Mouse (Mus musculus): ENCODE measurements at regions not wholly inside any gene's neighbourhood (a gene's known extent, or its start where the extent isn't known, plus 50 kb on each side); places are given as distances from the start of the nearest gene placed in this dataset.

DNA sequence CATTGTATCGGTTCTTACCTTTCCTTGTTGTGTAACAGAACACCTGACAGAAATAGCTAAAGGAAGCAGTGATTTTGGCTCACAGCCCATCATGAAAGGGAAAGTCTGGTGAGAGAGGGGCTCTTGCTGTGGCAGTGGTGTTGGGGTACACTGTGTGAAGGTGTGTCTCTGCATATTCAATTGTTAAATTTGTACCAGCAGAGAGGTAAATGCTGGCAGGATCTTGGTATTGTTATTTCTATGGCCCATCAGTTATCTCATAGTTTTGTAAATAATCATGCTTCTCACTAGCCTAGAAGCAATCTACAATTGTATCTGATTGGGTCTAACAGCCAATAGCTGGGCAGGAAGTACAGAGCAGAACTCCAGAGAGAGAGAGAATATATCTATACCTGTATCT, 95.7 kb downstream of the Mfap3l start:
- H3K9ac ChIP-seq (ENCODE audit: low read depth, low read length) = no peak overlapping the region

DNA sequence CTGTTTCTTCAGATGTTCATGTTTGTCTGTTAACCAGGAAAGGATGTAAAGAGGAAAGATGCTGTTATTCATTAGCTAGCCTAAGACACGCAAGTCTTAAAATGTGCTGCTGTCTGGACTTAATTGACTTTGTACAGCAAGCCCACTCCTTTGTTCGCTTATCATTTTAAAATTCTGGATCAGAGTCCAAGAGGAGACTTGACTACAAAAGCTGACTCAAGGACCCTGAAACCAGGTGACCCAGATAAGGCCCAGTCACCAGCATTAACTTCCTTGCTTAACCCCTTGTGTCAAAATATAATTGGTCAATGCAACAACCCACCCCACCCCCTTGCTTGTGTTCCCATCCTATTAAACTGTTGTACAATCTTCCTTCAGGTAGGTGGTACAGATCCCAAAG, 99.9 kb downstream of the Mfap3l start:
- no peaks in the 10 kb centered on the region for H3K36me3 ChIP-seq (ENCODE audit: control insufficient read depth, insufficient read depth, low read length)
- no peaks in the 10 kb centered on the region for H3K27me3 ChIP-seq (replicated peaks; ENCODE audit: control insufficient read depth, insufficient read depth, low read length)
- no peaks in the 10 kb centered on the region for H3K9me3 ChIP-seq (ENCODE audit: control insufficient read depth, low read length)
- no peak overlapping the region for H3K27ac ChIP-seq (ENCODE audit: low read length)
- H3K4me3 ChIP-seq (ENCODE audit: low read length) = no peak overlapping the region
- 69% methylated on average over 2 of the region's 2 CpGs for WGBS
- no peak overlapping the region for H3K9ac ChIP-seq (ENCODE audit: low read depth, low read length)
- H3K4me2 ChIP-seq (ENCODE audit: low read depth, low read length) = no peak overlapping the region
- H3K4me1 ChIP-seq (ENCODE audit: control insufficient read depth, insufficient read depth, low read length) = no peaks in the 10 kb centered on the region
- ATAC-seq = peak; percentile 88

More for the DNA sequence above, 95.7 kb downstream of the Mfap3l start:
- Histone ChIP-seq H3K4me3 (ENCODE audit: low read length) (no peak overlapping the region), H3K4me2 (ENCODE audit: low read depth, low read length) (no peak overlapping the region), H3K27me3 (replicated peaks; ENCODE audit: control insufficient read depth, insufficient read depth, low read length) (no peaks in the 10 kb centered on the region), H3K9me3 (ENCODE audit: control insufficient read depth, low read length) (no peaks in the 10 kb centered on the region), H3K4me1 (ENCODE audit: control insufficient read depth, insufficient read depth, low read length) (no peaks in the 10 kb centered on the region), H3K27ac (ENCODE audit: low read length) (no peak overlapping the region), H3K36me3 (ENCODE audit: control insufficient read depth, insufficient read depth, low read length) (no peaks in the 10 kb centered on the region)
- 85% methylated on average over 1 of the region's 1 CpGs for WGBS
- no peak for ATAC-seq

DNA sequence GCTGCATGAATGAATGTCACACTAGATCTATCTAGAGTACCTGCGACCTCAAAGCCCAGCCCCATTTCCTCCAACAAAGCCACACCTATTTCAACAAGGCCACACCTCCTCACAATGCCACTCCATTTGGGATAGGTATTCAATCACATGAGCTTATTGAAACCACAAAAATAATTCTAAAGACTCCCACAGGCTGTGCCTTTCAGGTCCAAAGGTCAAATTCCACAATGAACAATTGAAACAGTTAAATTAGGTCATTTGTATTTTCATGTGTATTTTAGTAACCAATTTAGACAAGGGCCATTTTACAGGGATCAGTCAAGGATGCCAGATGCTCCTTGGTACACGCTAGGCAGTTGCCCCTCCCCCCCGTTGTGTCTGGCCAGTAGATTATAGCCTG, 103.3 kb downstream of the Mfap3l start:
- H3K4me2 ChIP-seq (ENCODE audit: low read depth, low read length) = no peak overlapping the region
- H3K27me3 ChIP-seq (replicated peaks; ENCODE audit: control insufficient read depth, insufficient read depth, low read length) = no peaks in the 10 kb centered on the region
- ATAC-seq = peak; percentile 44; the same call in 1 of the 2 replicates
- 70% methylated on average over 3 of the region's 3 CpGs for WGBS
- H3K4me1 ChIP-seq (ENCODE audit: control insufficient read depth, insufficient read depth, low read length) = no peaks in the 10 kb centered on the region
- no peak overlapping the region for H3K27ac ChIP-seq (ENCODE audit: low read length)
- no peaks in the 10 kb centered on the region for H3K36me3 ChIP-seq (ENCODE audit: control insufficient read depth, insufficient read depth, low read length)
- no peaks in the 10 kb centered on the region for H3K9me3 ChIP-seq (ENCODE audit: control insufficient read depth, low read length)
- no peak overlapping the region for H3K4me3 ChIP-seq (ENCODE audit: low read length)
- no peak overlapping the region for H3K9ac ChIP-seq (ENCODE audit: low read depth, low read length)

DNA sequence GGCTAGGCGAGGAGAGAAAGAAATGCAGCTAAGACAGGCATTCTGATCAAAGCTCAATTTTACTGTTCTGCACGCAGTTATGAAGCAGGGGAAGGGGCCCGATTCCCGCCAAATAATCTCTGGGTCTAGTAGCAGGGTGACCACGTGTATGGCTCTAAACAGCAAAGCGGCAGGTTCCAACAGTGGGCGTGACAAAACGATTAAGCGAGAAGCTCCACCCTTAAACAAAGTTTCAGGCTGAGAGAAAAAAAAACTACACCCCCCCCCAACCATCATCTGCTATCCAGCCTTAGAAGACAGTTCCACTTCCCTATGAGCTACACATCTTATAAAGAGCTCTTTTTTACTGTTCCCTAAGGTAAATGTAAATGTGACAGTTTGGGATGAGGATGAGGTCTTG, 103.8 kb downstream of the Mfap3l start:
- WGBS = 92% methylated on average over 9 of the region's 9 CpGs
- Histone ChIP-seq H3K4me2 (ENCODE audit: low read depth, low read length) (no peak overlapping the region), H3K27me3 (replicated peaks; ENCODE audit: control insufficient read depth, insufficient read depth, low read length) (no peaks in the 10 kb centered on the region), H3K4me3 (ENCODE audit: low read length) (no peak overlapping the region), H3K36me3 (ENCODE audit: control insufficient read depth, insufficient read depth, low read length) (no peaks in the 10 kb centered on the region), H3K27ac (ENCODE audit: low read length) (no peak overlapping the region), H3K9ac (ENCODE audit: low read depth, low read length) (no peak overlapping the region), H3K9me3 (ENCODE audit: control insufficient read depth, low read length) (no peaks in the 10 kb centered on the region), H3K4me1 (ENCODE audit: control insufficient read depth, insufficient read depth, low read length) (no peaks in the 10 kb centered on the region)
- no peak for ATAC-seq

DNA sequence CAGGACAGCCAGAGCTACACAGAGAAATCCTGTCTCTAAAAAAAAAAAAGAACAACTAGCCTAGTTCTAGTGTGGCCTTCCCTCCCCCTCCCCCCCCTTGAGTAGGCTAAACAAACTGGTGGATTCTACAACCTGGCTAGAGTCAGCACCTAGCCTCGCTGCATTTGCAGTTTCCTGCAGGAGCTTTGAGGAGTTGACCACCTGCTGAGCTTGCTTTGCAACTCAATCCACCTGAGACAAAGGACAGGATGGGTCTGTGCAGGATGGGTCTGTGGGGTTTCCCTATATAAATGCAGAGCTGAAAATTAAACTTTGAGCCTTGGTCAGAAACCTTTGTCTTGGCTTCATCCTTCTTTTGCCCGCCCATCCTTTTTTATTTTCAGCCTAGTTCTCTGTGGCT, 104.3 kb downstream of the Mfap3l start:
- no peak overlapping the region for H3K9ac ChIP-seq (ENCODE audit: low read depth, low read length)
- WGBS = 63% methylated on average over 2 of the region's 2 CpGs
- H3K27ac ChIP-seq (ENCODE audit: low read length) = no peak overlapping the region
- H3K4me2 ChIP-seq (ENCODE audit: low read depth, low read length) = no peak overlapping the region
- H3K27me3 ChIP-seq (replicated peaks; ENCODE audit: control insufficient read depth, insufficient read depth, low read length) = no peaks in the 10 kb centered on the region
- no peaks in the 10 kb centered on the region for H3K4me1 ChIP-seq (ENCODE audit: control insufficient read depth, insufficient read depth, low read length)
- no peak for ATAC-seq
- no peaks in the 10 kb centered on the region for H3K36me3 ChIP-seq (ENCODE audit: control insufficient read depth, insufficient read depth, low read length)
- H3K9me3 ChIP-seq (ENCODE audit: control insufficient read depth, low read length) = no peaks in the 10 kb centered on the region
- H3K4me3 ChIP-seq (ENCODE audit: low read length) = no peak overlapping the region

DNA sequence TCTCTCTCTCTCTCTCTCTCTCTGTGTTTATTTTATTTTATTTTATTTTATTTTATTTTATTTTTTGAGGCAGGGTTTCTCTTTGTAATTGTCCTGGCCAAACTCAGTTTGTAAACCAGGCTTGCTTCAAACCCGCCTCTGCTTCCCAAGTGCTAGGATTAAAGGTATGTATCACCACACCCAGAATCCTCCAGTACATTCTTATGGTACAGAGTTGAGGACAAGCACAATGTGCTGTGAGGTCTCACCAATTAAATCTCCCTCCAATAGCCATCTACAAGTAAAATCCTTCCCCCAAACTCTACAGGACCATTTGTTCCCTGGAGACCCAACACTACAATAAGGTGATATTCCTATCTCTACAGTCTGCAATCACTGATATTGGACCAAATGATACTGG, 105.0 kb downstream of the Mfap3l start:
- Histone ChIP-seq H3K9ac (ENCODE audit: low read depth, low read length) (no peak overlapping the region), H3K9me3 (ENCODE audit: control insufficient read depth, low read length) (no peaks in the 10 kb centered on the region), H3K4me3 (ENCODE audit: low read length) (no peak overlapping the region), H3K27me3 (replicated peaks; ENCODE audit: control insufficient read depth, insufficient read depth, low read length) (no peaks in the 10 kb centered on the region), H3K4me1 (ENCODE audit: control insufficient read depth, insufficient read depth, low read length) (no peaks in the 10 kb centered on the region), H3K27ac (ENCODE audit: low read length) (no peak overlapping the region), H3K4me2 (ENCODE audit: low read depth, low read length) (no peak overlapping the region), H3K36me3 (ENCODE audit: control insufficient read depth, insufficient read depth, low read length) (no peaks in the 10 kb centered on the region)
- WGBS = 83% methylated on average over 1 of the region's 1 CpGs
- ATAC-seq = no peak

DNA sequence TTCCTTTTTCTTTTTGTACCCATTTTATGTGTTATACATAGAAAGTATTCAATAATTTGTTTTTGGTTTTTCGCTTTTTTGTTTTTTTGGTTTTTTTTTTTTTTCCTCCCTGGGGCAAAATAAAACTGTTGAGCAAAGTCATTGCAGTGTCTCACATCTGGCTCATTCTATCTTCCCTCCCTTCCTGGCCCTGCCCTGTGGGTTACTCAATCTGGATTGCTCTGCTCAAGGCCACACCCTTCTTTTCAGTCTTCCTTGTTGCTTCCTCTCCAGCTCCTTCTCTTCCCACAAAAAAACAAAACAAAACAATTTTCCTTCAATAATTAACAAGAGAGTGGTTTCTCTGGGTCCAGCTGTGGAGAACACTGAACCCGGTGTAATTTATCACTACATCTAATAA, 113.2 kb downstream of the Mfap3l start:
- Histone ChIP-seq H3K4me2 (ENCODE audit: low read depth, low read length) (no peak overlapping the region), H3K27me3 (replicated peaks; ENCODE audit: control insufficient read depth, insufficient read depth, low read length) (no peaks in the 10 kb centered on the region), H3K9me3 (ENCODE audit: control insufficient read depth, low read length) (no peaks in the 10 kb centered on the region), H3K4me3 (ENCODE audit: low read length) (no peak overlapping the region), H3K9ac (ENCODE audit: low read depth, low read length) (no peak overlapping the region), H3K4me1 (ENCODE audit: control insufficient read depth, insufficient read depth, low read length) (no peaks in the 10 kb centered on the region), H3K27ac (ENCODE audit: low read length) (no peak overlapping the region), H3K36me3 (ENCODE audit: control insufficient read depth, insufficient read depth, low read length) (no peaks in the 10 kb centered on the region)
- WGBS = 86% methylated on average over 2 of the region's 2 CpGs
- no peak for ATAC-seq

DNA sequence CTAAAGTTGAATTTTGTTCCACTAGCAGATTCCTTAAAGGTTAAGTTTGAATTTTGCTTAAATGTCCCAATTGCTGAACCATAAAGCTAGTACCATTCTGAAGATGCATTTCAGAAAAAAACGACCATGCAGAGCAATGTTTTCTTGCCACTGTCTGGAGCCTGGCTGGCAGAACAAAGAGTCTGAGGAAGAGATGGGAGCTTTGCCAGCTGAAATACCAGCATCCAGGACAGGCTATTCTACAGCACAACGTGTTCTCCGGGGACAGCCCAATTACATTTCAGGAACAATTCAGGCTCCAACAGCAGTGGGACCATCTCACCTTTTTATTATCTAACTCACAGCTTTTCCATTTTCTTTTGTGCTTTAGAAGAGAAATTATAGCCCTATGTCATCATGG, 113.9 kb downstream of the Mfap3l start:
- 74% methylated on average over 3 of the region's 3 CpGs for WGBS

DNA sequence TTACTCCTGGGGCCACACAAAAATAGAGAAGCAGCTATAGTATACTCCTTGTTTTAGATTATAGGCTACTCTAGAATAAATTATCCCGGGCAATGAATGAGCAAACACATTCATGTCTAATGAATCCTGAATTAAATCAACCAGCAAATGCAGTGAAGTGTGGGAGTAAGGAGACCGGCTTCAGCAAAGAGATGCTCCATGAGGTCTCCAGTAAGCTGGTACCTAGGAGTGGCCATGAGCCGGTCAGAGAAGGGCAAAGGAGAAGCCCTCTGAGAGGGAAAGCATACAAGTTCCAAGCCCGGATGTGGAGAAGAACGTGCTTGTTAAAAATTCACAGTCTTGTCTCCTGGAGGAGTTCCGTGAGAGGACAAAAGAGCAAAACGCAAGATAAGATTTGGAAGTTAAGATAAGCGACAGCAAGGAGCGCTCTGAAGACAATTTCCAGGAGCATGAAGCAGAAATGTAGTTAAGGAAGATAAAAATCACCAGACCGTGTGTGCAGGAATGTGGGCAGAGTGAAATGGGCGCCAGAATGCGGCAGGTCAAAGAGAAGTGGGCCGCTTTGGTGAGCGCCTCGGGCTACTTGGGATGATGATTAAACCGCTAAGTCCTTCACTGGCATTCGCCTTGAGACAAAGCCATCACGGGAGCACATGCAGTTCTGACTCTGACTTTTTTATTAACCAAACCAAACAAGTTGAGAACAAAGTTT, 123.2 kb downstream of the Mfap3l start:
- no peak overlapping the region for H3K27ac ChIP-seq (ENCODE audit: low read length)
- no peak for ATAC-seq
- no peaks in the 10 kb centered on the region for H3K9me3 ChIP-seq (ENCODE audit: control insufficient read depth, low read length)
- no peaks in the 10 kb centered on the region for H3K27me3 ChIP-seq (replicated peaks; ENCODE audit: control insufficient read depth, insufficient read depth, low read length)
- 59% methylated on average over 18 of the region's 18 CpGs for whole genome bisulfite sequencing
- no peak overlapping the region for H3K4me3 ChIP-seq (ENCODE audit: low read length)
- H3K9ac ChIP-seq (ENCODE audit: low read depth, low read length) = no peak overlapping the region
- H3K4me2 ChIP-seq (ENCODE audit: low read depth, low read length) = 0 out of 2 replicates have a peak overlapping the region, but pooled peaks have one; percentile 11
- H3K4me1 ChIP-seq (ENCODE audit: control insufficient read depth, insufficient read depth, low read length) = no peaks in the 10 kb centered on the region; the same call in 1 of the 2 replicates
- H3K36me3 ChIP-seq (ENCODE audit: control insufficient read depth, insufficient read depth, low read length) = no peaks in the 10 kb centered on the region

More for the DNA sequence above, 113.9 kb downstream of the Mfap3l start:
- Histone ChIP-seq H3K27me3 (replicated peaks; ENCODE audit: control insufficient read depth, insufficient read depth, low read length) (no peaks in the 10 kb centered on the region), H3K9ac (ENCODE audit: low read depth, low read length) (no peak overlapping the region), H3K4me2 (ENCODE audit: low read depth, low read length) (no peak overlapping the region), H3K4me1 (ENCODE audit: control insufficient read depth, insufficient read depth, low read length) (no peaks in the 10 kb centered on the region), H3K27ac (ENCODE audit: low read length) (no peak overlapping the region), H3K9me3 (ENCODE audit: control insufficient read depth, low read length) (no peaks in the 10 kb centered on the region), H3K4me3 (ENCODE audit: low read length) (no peak overlapping the region), H3K36me3 (ENCODE audit: control insufficient read depth, insufficient read depth, low read length) (no peaks in the 10 kb centered on the region)
- no peak for ATAC-seq

DNA sequence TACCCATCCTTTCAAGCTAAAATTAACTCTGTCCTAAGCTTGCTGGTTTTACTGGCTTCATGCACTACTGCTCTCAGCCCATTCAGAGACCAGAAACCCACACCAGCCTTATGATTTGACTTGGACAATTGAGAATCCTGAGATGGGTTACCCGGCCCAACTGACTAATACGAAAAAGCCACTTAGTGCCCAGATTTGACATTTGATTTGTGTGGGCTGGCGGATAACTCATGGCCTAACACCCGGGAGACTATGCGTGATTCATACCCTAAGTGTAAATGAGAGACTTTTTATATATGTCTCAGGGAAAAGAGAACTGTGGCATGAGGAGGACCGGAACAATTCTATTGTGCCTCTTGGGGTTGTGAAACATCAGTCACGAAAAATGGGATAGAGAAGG, 126.3 kb upstream of the Hpf1 start:
- Histone ChIP-seq H3K9ac (ENCODE audit: low read depth, low read length) (no peak overlapping the region), H3K36me3 (ENCODE audit: control insufficient read depth, insufficient read depth, low read length) (no peaks in the 10 kb centered on the region), H3K27ac (ENCODE audit: low read length) (no peak overlapping the region), H3K27me3 (replicated peaks; ENCODE audit: control insufficient read depth, insufficient read depth, low read length) (no peaks in the 10 kb centered on the region), H3K4me2 (ENCODE audit: low read depth, low read length) (no peak overlapping the region), H3K9me3 (ENCODE audit: control insufficient read depth, low read length) (no peaks in the 10 kb centered on the region), H3K4me3 (ENCODE audit: low read length) (no peak overlapping the region), H3K4me1 (ENCODE audit: control insufficient read depth, insufficient read depth, low read length) (no peaks in the 10 kb centered on the region)
- ATAC-seq = no peak
- 95% methylated on average over 7 of the region's 7 CpGs for WGBS

Data from intestine, embryonic 16.5 days (tissue).